Mouse (Mus musculus) kidney, adult 2 months (tissue): ENCODE results near the gene Rufy4.

Source experiments
- CTCF ChIP-seq: fragments of 200-500 bp; conservative IDR thresholded peaks from 2 replicates; pipeline ENCODE4 v1.5.1; 2011; ENCODE audit warnings: low read depth, mild to moderate bottlenecking, control low read depth, low read length, moderate library complexity, mixed read lengths; ENCODE audit not compliant: insufficient read depth, insufficient read length
- POLR2A ChIP-seq: fragments of 200-500 bp; IDR thresholded peaks from one replicate; pipeline ENCODE4 v1.6.1; 2011; ENCODE audit warnings: low read depth, low read length, control low read depth

- TF ChIP-seq CTCF (peak; percentile 81), POLR2A (no peak)
Measured at GRCm38 (mm10) chr1:74124991-74125552, at the start of gene Rufy4.
